Mouse (Mus musculus): ENCODE measurements around the gene Ctnnb1.
"Not testable (repeated sequence)": the region's sequence is repeated elsewhere in the genome, so short reads cannot be mapped to it uniquely, and the experiment has no call there.

Ctnnb1 gene

DNA sequence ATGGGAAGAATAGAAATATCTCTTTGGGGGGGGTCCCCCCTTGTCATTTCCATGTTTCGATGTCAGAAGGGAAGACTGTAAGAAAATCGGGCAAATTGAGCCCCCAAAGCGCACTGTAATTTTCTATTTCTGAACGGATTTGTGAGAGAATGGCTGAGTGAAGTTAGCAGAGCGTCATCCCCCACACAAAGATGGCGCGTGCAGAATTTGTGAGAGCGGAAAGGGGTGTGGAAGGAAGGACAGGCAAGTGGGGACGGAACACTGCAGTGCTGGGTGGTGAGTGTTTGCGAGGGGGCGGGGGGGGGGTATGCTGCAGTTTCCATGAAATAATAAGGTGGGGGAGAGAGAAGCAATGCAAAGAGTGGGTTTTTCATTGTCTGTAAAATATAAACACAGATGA is at the start of gene Ctnnb1:
Gene Ctnnb1 (plus strand): TSS at position 136 of the 400 bp plus-strand sequence.
- DNase-seq (ENCODE audit: low read depth, low spot score), result no peak

GRCm38 (mm10) chr9:120880286-120880685 is 48.7 kb upstream of the Ctnnb1 start:
- DNase-seq (ENCODE audit: low read depth, low spot score), result no peak

DNA sequence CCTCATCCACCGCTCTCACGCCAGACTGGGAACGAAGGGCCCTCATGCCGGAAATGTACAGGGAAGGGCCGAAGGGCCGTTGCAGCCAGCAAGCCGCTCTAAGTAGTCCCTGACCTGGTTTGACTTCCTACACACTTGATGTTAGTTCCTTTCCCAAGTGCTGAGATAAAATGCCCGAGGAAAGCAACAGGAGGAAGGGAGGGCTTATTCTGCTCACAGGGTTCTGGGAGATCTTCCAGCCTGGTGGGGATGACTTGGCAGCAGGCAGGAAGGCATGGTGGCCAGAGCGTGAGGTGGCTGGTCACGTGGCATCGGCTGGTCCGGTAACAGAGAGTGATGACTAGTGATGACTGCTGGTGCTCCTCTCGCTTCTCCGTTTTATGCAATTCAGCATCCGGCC is 47.9 kb upstream of the Ctnnb1 start:
- no peak for DNase-seq (ENCODE audit: low read depth, low spot score)

GRCm38 (mm10) chr9:120881839-120882238 is 47.2 kb upstream of the Ctnnb1 start:
- DNase-seq (ENCODE audit: low read depth, low spot score), result no peak

- DNase-seq (ENCODE audit: low read depth, low spot score), result no peak
These were observed 44.3 kb upstream of the Ctnnb1 start for GRCm38 (mm10) chr9:120884726-120885125.

DNA sequence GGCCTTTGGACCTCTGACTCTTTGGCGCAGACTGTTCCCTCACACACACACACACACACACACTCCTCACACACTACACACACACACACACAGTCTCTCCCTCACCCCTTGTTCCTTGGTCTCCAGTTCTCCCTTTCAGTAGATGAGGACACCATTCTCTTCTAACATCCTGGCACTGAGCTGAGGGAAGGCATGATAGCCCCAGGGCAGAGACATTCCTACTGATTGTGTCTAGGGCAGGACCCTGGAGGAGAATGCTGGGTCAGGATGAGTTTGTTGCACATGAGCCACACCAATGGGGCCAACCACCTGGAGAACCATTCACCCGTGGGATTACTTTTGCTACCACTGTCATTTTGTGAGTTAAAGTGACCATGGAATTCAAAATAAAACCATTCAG is 41.4 kb upstream of the Ctnnb1 start:
- DNase-seq (ENCODE audit: low read depth, low spot score), result no peak

DNA sequence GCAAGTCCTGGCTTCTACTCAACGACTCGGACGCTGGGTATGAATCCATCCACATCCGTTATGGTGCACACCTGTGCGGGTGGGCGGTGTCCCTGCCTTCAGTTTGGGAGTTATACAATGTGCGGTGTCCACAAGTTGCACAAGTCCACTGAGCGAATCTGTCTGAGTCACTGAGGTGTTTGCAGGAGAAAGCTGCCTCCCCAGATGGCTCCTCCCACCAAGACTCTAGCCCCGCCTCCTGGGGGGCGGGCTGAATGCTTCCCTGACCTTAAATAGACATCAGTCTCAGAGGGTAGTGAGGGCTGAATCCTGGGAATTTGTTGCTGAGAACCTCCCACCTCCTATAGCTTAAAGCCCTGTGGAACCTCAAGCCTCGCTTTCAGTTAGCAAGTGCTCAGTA is 35.6 kb upstream of the Ctnnb1 start:
- DNase-seq (ENCODE audit: low read depth, low spot score), result peak; percentile 7

GRCm38 (mm10) chr9:120893971-120894370 is 35.0 kb upstream of the Ctnnb1 start:
- DNase-seq (ENCODE audit: low read depth, low spot score), result no peak

- no peak for DNase-seq (ENCODE audit: low read depth, low spot score)
These were observed 34.6 kb upstream of the Ctnnb1 start for GRCm38 (mm10) chr9:120894376-120894775.

- DNase-seq (ENCODE audit: low read depth, low spot score), result no peak
These were observed 32.5 kb upstream of the Ctnnb1 start for GRCm38 (mm10) chr9:120896502-120896901.

DNA sequence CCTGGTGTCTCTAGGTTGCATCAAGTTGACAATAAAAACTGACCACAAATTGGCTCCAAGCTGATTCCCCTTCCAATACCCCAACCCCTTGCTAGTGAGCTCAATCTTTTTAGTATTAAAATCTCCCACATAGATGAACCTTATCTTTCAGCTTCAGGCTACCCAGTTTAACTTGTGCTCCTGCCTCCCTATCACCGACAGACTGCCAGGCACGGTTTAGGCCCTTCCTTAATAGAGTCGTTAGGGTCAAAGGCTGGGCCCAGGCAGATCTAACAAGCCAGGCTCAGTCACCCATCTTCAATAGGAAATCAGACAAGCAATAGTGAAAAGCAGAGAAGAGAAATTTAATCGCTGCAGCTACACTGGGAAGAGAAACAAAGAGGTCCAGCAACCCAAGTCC is 31.7 kb upstream of the Ctnnb1 start:
- DNase-seq (ENCODE audit: low read depth, low spot score), result no peak

GRCm38 (mm10) chr9:120899833-120900232 is 29.2 kb upstream of the Ctnnb1 start:
- DNase-seq (ENCODE audit: low read depth, low spot score), result no peak

- no peak for DNase-seq (ENCODE audit: low read depth, low spot score)
These were observed 28.4 kb upstream of the Ctnnb1 start for GRCm38 (mm10) chr9:120900338-120901274.

DNA sequence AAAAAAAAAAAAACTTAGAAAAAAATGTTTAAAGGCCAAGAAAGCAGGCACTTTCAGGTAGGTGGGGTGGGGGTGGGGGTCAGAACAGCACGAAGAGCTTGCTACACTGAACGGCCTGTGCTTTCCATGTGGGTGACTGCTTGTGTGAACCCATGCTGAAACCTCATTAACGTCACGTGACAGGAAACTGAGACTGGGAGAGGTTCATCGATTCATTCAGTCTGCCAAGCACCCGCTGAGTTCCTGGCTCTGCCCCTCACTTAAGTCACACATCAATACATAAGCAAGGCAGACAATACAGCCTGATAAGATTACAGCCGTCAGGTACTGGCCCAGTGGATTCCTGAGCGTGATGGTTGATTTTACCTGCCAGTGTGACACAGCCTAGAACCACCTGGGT is 26.5 kb upstream of the Ctnnb1 start:
- peak; percentile 41 for DNase-seq (ENCODE audit: low read depth, low spot score)

- no peak for DNase-seq (ENCODE audit: low read depth, low spot score)
These were observed 20.6 kb upstream of the Ctnnb1 start for GRCm38 (mm10) chr9:120908461-120908860.

DNA sequence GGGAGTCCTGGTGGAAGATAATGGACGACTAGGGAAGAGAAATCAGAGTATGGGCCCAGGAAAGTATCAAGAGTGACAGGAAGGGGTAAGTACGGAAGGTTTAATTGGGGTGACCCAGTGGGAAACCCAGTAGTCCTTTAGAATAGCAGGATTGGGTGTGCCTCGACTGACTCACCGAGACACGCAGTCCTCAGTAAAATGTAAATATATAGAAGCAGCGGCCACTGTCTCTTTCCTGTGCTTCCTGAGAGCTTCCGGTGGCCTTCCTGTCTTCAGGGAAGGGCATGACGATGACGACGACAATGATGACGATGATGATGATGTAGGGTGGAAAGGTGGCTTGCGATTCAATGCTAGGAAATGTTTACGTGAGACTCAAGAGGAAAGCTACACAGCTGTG is 15.9 kb upstream of the Ctnnb1 start:
- DNase-seq (ENCODE audit: low read depth, low spot score), result no peak

DNA sequence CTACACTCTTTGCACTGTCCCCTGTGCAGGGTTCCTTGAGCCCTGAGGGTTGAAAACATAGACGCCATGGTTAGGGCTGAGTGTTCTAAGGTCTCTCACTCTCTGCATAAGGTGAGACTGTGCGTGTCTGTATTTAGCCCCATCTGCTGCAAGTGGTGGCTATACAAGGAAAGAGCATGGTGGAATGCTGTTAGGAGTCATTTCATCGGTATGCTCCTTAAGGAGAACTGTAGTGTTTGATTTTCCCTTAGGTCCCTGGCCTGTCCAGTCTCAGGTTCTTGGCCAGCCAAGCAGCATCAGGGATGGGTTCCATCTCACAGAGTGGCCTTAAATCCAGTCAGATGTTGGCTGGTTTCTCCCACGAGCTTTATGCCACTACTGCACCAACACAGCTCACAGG is 14.6 kb upstream of the Ctnnb1 start:
- DNase-seq (ENCODE audit: low read depth, low spot score), result no peak

- peak; percentile 80 for DNase-seq (ENCODE audit: low read depth, low spot score)
These were observed 14.0 kb upstream of the Ctnnb1 start for GRCm38 (mm10) chr9:120914877-120915459.

DNA sequence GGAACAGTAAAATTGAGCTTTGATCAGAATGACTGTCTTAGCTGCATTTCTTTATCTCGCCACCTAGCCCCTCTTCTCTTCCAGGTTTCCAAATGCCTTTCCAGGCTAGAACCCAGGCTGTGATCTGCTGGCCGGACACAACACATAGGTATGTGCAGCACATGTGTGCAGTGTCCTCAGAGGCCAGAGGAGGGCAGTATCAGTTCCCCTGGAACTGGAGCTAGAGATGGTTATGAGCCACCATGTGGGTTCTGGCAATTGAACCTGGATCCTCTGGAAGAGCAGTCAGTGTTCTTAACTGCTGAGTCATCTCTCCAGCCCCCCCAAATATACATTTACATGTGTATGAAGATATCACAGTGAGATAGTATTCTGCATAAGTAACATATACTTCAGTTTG is 11.4 kb upstream of the Ctnnb1 start:
- not testable (repeated sequence) for DNase-seq (ENCODE audit: low read depth, low spot score)

DNA sequence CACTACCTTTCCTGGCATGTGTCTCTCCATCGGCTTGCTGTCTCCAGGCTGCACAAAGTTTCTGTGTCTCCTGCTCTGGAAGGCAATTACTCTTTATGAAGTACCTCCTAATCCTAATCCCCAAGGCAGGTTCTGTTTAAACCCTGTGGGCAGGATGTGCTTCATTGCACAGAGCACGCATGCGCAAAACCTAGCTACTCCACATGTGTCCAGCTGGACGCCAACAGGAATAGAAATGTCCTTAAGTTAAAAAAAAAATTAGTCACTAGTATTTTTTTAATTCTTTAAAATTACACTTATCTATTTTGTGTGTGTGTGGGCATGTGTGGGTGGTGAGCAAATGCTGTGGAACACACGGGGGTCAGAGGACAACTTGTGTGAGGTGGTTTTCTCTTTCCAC is 10.8 kb upstream of the Ctnnb1 start:
- DNase-seq (ENCODE audit: low read depth, low spot score), result no peak

- no peak for DNase-seq (ENCODE audit: low read depth, low spot score)
These were observed 10.4 kb upstream of the Ctnnb1 start for GRCm38 (mm10) chr9:120918642-120919041.

- DNase-seq (ENCODE audit: low read depth, low spot score), result peak; percentile 23
These were observed 9.9 kb upstream of the Ctnnb1 start for GRCm38 (mm10) chr9:120919130-120919529.

- DNase-seq (ENCODE audit: low read depth, low spot score), result no peak
These were observed 2.9 kb upstream of the Ctnnb1 start for GRCm38 (mm10) chr9:120926126-120926525.
